Mouse (Mus musculus): ENCODE data around the gene Iqsec2. TPM values are rescaled to one million over a fixed set of nuclear protein-coding genes. Genes with fewer than 3 reads are reported as not detected.

Iqsec2 gene
- total RNA-seq, 2 experiments from 2014 or later: 61.7 to 73.2 TPM

DNA sequence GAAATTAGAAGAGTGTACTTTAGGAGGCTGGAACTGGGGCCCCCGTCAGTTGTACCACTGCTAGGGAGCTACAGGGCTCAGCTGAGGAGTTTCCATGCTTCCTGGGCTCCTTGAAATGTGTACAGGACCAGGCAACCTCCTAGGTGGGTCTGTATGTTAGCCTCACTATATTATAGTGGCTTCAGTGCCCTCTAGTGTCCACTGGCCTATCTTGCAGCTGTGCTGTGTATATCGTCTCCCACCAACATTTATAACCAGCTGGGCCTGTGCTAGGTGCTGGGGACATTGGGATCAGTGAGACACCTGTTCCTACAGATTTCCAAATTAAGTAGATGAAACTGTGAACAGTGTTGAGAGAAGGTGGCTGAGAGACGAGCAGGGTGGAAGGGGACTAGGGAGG lies 31.2 kb downstream of the Iqsec2 start:
- intact Hi-C loops (cut with DNase I): loop anchor here (2.0 to 5.0 kb wide), 3 partner anchors 30 to 158 kb away; partner anchors contain the start of genes Iqsec2, Ribc1 and Smc1a
- DNase-seq: peak; percentile 30 to 71

DNA sequence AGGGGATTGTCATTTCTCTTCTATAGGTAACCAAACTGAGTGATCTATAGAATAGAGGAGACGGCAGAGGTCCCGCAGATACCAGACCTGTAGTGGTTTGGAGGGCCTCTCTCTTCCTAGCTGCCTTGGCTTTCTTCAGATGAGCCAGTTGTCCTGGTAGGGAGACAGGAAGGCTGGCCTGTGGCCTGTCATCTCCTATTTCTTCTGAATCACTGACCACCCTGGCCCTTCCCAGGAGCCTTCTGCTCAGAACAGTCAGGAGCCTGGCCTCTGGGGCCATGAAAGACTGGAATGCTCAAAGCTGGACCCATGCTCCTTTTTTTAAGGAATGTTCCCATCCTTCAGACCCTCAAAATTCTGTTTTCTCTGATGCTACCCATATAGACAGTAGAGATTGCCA lies 33.8 kb downstream of the Iqsec2 start:
- intact Hi-C loops (cut with DNase I): loop anchor here (5.0 kb wide), 1 partner anchor 161 kb away; the partner anchor contains the start of genes Ribc1 and Smc1a
- no peak for DNase-seq

DNA sequence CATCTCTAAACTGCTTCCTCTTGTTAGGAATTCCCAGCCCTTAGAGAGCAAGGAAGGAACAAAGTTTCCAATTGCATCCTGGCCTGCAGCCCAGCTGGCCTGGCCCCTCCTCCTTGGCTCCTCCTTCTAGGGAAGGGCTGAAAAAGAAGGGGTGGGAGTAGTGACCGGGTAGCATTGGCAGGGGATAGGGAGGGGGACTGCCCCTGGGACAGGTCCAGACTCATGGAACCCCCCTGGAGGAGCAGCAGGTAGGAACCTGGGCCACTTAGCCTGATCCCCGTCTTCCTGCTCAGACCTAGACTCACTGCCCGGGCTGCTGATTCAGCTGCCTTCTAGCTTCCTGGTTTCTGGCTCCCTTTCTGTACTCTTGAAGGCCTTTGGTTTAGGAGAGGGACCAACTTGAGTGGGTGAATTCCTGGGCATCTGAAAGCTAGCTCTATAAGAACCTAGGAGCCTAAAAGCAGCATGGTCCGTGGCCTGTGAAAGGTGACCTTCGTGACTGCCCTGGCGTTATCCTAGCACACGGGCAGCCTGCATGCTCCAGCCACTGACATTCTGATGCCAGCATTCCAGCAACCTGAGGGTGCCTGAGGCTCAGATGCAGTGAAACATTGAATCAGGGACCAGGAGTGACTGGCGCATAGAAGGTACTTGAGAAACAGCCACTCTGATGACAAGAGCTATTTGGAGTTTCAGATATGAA lies 34.9 kb downstream of the Iqsec2 start:
- intact Hi-C loops (cut with DNase I): loop anchor here (5.0 kb wide), 1 partner anchor 162 kb away; the partner anchor contains the start of genes Ribc1 and Smc1a
- DNase-seq: peak; percentile 68 to 84

DNA sequence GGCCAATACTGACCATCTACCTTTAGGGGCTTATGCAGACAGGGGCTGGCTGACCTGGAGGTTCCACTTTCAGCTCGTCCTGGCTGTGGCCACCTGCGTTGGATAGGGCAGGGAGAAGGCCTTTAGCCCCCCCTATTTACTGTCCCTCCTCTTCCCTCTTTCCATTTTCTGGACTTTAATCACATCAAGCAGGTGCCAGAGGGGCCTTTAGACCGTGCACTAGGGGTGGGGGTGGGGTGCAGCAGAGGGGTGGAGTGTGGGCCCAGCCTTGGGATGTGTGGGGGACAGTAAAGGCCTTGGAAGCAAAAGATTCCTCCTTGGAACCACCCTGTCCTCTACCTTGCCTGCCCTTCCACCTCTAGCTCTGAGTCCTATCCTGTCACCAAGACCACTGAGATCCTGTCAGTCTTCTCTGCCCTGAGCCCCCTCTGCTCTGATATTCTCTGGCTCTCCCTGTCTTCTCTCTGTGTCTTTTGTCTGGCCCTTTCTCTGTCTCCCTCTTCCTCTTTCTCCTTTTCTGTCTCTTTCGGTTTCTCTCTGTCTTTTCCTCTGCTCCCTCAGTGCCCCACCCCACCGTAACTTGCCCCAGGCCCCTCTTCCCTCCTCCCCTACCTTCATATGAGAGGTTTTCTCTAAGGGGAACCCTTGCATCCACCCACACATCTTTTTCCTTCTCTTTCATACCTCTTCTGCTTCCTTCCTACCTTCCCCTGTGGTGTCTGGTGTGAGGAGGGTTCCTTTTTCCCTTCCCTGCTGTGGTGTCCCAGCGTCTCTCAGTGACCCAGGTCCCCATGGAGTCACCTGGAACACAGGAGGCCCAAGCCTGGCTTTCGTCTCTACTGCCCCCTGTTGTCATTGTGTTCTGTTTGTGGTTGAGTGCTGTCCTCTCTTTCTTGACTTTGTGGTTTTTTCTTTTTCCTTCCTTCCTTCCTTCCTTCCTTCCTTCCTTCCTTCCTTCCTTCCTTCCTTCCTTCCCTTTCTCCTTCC lies 35.9 kb downstream of the Iqsec2 start:
- no peak for DNase-seq
- intact Hi-C loops (cut with DNase I): loop anchor here (5.0 kb wide), 1 partner anchor 163 kb away; the partner anchor contains the start of genes Ribc1 and Smc1a

DNA sequence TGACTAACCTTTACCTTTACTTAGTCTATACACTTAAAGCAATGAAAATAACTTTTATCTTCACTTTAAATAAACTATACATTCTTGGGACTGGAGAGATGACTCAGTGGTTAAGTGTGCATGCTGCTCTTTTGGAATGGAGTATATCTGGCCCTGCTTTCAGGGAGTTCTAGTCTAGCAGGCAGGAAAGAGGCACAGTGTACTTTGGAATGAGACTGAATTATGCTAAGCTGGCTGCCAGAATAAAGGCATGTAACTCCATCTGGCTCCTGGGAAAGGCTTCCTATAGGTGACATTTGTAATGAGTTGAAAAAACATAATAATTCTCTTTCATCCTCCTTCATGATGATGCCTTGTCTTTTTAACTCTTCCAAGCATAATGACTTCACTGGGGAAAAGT lies 43.1 kb downstream of the Iqsec2 start:
- intact Hi-C loops (cut with DNase I): no loop called here

DNA sequence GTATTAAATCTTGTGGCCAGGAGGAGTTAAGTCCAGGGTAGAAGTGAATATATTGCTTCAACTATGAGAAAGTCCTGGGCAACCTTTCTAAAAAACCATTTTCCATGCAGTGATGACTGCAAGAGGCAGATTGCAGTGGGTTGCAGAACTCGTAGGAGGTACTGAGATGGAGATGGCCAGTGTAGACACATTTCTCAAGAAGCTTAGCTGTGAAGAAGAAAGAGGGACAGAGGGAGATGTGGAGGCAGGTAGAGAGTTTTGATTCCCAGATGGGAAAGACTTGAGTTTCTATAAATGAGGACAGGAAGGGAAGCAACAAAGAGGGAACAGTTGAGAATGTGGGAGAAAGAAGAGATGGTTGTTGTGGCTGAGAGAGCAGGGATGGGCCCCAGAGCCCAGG lies 47.2 kb downstream of the Iqsec2 start:
- DNase-seq: no peak
- intact Hi-C loops (cut with DNase I): no loop called here

More for the DNA sequence above, 43.1 kb downstream of the Iqsec2 start:
- DNase-seq: no peak

DNA sequence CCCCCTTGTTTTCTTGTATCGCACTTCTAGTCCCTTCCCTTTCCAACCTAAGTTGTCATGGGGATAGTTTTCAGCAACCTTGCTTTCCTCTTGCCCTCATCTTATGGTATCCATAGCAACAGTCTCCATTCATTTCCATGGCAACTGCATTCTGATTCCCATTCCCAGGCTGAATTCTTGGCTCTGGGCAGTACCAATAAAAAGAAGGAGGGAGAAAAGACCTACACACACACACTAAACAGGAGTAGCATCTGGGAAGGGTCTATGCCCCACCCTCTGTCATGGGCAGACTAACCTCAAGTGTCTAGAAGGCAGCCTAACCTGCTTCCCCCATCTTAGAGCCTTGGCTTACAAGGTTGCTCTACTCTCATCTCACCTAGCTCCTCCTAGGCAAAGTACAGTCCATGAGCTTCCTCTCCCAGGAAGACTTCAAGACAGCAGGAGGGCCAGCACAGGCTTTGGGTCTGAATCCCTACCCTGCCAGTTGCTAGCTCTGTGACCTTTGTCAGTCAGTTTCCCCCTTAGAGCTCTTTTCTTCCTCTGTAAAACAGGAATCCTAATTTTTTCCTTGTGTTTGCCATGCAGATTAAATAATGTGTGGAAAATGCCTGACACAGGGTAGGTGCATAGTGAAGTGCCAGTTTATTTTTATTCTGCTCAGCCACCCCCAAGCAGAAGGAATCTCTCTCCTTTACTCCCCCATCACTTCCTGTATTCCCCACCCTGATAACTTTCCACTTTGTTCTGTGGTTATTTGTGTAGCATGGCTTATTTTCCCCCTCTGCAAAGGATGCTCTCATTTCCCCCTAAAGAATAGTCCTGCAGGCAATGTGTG lies 54.0 kb downstream of the Iqsec2 start:
- no peak for DNase-seq
- intact Hi-C loops (cut with DNase I): no loop called here

DNA sequence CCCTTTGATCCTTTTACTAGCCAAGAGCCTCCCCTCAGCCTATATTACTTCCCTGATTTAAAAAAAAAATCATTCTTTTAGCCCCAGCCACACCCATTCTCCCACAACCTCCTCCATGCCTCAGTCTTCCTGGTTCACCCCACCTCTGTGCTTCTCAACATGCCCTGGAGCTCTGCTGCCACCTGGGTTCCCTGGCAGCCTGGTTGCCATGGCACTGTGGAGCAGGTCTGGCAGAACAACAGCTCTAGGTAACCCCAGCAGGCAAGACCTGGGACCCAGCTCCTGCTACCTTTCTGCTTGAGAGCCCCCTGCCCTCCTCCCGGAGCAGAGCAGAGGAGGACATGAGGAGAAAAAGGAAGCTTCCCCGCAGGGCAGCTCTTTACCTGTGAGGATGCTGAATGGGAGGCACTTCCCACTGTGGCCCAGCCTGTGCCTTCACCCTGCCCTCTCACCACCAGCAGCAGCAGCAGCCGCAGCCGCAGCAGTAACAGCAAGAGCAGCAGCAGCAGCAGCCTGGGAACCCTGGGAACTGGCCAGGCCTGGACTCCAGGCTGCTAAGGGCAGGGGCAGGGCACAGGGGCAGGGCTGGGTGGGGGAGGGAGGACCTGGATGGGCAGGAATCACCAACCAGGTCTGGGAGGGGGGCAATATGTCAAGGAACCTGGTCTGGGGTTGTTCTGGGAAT lies 57.8 kb downstream of the Iqsec2 start:
- intact Hi-C loops (cut with DNase I): no loop called here
- DNase-seq: no peak

DNA sequence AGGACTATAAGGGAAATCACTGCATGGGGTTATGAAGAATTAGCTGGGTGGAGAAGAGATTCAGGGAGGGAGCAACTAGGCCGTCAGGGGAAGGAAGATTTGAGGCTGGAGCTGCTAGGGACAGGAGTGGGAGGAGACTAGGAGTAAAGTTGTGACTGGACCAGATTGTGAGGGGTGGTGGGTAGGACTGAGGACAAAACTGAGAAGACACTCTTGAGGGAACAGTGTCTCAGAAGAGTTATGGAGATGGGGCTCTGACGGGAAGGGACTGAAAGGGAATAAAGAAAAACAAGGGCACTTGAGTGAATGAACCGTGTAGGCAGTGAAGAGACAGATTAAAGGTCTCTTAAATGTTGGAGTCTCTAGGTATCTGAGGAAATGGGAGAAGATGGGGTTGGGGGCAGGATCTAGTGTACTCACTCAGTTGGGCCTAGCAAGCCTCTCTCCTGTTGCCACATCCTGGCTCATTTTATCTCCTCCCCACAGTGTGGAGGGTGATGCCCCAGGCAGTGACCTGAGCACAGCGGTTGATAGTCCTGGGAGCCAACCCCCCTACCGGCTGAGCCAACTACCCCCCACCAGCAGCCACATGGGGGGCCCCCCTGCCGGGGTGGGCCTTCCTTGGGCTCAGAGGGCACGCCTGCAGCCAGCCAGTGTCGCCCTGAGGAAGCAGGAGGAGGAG lies 58.5 kb downstream of the Iqsec2 start:
- DNase-seq: no peak
- intact Hi-C loops (cut with DNase I): no loop called here

DNA sequence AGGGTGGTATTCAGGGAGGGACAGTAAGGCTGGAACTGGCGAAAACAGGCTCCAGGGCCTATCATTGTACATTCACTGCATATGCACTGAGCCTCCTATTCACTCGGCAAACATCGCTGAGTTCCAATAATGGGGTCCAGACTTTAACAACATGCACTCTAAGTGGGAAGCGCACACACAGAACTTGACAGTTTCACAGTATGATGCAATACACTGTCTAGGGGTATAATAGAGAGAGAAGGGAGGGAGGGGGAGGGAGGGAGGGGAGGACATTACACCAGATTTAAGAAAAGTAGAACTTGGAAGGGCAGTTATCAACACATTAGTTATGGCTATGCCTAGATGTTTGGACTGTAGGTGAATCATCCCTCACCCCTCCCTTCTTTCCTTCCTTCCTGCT lies 59.2 kb downstream of the Iqsec2 start:
- no peak for DNase-seq
- intact Hi-C loops (cut with DNase I): no loop called here

DNA sequence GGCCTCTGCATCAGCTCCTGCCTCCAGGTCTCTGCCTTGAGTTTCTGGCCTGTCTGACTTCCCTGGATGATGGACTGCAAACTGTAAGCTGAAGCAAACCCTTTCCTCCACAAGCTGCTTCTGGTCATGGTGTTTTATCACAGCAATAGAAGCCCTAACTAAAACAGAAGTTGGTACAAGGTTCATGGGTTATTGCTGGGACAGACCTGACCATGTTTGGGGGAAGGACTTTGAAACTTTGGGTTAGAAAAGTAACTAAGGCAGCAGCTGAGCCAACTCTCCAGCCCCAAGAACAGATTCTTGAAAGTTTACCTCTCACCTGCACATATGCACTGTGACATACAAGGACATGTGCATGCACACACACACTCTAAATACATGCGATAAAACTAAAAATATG lies 61.4 kb downstream of the Iqsec2 start:
- no peak for DNase-seq
- intact Hi-C loops (cut with DNase I): no loop called here

DNA sequence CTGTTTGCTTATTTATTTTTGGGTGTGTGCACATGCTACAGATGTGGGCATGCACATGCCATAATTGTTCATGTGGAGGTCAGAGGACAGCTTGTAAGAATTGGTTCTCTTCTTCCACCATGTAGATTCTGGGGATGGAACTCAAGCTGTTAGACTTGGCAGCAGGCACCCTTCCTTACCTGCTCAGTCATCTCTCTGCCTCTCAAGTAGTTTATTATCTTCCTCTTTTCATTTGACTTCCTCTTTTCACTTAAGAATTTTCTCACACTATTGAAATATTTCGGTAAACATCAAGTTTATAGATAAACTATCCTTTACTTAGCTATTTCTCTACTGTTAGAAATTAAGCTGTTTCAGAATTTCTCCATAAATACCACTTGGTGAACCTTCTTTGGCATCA lies 70.6 kb downstream of the Iqsec2 start:
- DNase-seq: no peak
- intact Hi-C loops (cut with DNase I): no loop called here

DNA sequence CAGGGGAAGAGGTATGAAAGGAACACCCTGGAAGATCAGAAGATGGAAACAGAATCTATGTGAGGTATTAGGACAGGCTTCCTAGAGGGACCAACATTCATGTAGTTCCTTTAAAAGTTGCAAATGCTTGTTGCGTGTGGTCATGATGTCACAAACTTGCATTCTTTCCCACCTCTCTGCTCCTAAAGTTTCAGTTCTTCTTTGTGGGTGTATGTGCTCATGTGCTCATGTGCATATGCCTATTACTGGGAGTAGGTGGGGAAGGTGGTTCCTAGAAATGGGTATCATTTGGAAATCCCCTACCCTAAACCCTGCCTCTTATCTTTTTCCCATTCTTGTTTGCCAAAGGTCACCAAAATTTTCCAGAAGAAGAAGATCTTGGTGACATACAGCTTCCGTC lies 74.5 kb downstream of the Iqsec2 start:
- intact Hi-C loops (cut with DNase I): no loop called here
- DNase-seq: no peak

DNA sequence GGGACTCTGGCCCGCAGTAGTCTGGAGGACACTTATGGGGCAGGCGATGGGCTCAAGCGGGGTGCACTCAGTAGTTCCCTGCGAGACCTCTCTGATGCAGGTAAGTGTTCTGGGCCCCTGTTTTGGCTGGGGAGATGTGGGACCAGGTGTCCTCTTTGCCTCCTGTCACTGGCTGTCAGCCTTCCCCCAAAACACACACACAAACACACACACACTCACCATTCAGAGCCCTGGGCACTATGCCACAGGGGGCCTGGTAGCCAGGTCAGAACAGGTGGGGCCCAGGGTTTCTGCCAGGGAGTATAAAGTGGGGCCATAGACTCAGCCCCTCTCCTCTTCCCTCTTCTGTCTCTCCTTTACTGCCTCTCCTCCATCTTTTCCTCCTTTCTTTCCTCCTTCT lies 77.7 kb downstream of the Iqsec2 start:
- DNase-seq: no peak
- intact Hi-C loops (cut with DNase I): no loop called here

DNA sequence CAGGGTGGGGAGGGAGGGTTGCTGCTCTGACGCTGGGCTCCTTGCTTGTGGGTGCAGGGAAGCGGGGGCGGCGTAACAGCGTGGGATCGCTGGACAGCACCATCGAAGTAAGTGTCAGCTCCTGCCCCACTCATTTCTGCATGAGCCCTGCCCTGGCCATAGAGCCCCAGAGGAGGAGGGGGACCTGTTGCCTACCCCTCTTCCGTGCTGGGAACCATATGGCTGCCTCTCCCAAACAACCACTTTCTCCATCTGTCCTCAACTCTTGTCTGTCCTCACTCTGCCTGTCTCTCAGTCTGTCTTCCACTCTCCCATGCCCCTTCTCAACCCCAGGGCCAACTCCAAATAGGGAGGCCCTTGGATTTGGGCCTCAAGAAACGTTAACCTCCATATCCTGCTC lies 78.2 kb downstream of the Iqsec2 start:
- DNase-seq: no peak
- intact Hi-C loops (cut with DNase I): no loop called here

DNA sequence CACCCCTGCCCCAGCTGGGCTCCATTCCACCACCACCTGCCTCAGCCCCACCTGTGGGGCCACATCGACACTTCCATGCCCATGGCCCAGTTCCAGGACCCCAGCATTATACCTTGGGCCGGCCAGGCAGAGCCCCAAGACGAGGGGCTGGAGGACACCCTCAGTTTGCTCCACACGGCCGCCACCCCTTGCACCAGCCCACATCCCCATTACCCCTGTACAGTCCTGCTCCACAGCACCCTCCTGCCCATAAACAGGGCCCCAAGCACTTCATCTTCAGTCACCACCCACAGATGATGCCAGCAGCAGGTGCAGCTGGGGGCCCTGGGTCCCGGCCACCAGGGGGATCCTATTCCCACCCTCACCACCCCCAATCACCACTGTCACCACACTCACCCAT lies 79.2 kb downstream of the Iqsec2 start:
- no peak for DNase-seq
- intact Hi-C loops (cut with DNase I): no loop called here

DNA sequence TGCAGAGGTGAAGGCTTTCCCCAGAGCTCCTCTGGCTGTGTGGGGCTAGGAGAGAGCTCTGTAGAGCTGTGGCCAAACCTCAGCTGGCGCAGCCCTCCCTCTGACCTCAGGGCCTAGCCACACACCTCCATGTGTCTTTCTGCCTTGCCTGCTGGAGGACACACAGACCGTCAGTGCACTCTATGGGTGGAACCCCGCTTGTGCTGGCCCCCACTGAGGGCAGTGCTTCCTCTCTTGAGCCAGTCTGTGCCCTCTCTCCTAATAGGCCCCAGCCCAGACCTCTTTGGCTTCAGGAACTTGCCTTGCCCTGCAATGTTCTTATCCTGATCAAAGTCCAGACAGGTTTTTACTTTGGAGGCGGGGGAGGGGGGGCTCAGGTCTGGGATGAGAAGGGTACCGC lies 80.2 kb downstream of the Iqsec2 start:
- intact Hi-C loops (cut with DNase I): no loop called here
- no peak for DNase-seq

DNA sequence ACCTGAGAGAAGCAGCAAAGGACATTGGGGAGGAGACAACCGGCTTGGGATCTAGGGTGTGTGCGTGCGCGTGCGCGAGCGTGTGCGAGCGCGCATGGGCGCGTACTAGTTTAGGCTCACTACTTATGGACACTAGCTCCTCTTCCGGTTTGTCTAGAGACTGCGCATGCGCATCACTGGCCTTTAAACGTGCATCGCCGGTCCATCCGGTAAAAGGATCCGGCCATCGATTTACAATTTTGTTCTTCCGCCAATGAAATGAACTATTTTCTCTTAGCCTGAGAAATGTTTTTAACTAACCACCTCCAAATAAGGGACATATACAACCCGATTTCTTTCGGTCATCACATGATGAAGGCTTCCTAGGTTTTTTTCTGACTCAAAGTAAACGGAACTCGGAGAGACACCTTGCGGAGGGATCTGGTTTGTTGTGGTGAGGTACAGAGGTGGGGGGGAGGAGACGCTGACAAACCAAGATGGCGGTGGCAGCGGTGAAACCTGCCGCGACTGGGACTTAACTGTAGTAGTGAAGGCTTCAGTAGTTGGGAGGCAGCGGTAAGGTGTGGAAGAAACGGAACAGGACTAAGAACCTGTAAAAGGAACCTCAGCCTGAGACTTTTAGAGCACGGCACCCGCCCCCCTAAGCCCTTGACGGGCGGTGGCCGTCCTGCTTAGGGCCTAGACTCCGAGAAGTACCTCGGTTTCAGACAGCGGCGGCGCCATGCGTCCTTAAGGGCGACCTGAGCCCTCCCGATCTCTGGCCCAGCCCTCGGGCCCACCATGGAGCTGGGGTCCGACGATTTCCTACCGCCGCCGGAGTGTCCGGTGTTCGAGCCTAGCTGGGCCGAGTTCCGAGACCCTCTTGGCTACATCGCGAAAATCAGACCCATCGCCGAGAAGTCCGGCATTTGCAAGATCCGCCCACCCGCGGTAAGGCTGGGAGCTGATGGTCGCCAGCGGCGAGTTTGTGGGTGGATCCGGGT lies 89.0 kb downstream of the Iqsec2 start, which contains the start of gene Kdm5c:
TSS of gene Kdm5c (plus strand) at position 240 of the 983 bp plus-strand sequence.
- intact Hi-C loops (cut with DNase I): no loop called here
- peak; percentile 93 to 97 for DNase-seq

Measured in heart, postnatal 14 days (tissue).